Mouse (Mus musculus) duodenum, adult 2 months (tissue): Measurements from ENCODE around the gene Olfr99. TPM values are rescaled to one million over a fixed set of nuclear protein-coding genes. Genes with fewer than 3 reads are reported as not detected.

Experiments
- polyA plus RNA-seq: library from polyadenylated mRNA; depleted of rRNA; stranded (reverse); fragments of >200 nt; gene quantifications from 2 replicates; pipeline ENCODE4 v1.2.3, GENCODE M21; 2012; ENCODE audit warnings: low replicate concordance; rRNA removed

The Olfr99 gene
- not detected in 2 replicates for polyA plus RNA-seq

GRCm38 (mm10) chr17:37283360-37283759 is at the start of gene Olfr99:
Gene Olfr99, minus strand, starts transcription at chr17:37283460.

GRCm38 (mm10) chr17:37316954-37317353 is 33.7 kb upstream of the Olfr99 start, which contains the start of gene Olfr102:
Gene Olfr102, minus strand, starts transcription at chr17:37317054.

DNA sequence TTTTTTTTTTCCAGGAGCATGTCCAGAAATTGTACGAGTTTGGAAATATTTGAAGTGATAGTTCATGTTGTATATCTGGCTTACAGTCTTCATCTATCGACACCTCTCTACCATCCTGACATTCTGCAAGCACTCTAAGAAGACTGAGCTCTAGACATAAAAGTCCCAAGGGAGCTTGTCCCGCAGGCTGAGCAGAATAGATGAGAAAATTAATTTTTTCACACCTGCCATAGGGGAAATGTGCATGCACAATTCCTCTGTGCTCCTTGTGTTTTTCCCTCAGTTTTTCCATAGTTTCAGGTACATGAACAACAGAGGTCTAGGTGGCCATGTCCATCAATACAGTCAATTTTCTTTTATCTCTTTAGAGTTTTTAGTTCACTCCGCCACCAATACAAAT is 21.0 kb upstream of the Olfr99 start, which contains the start of gene Olfr101:
TSS of gene Olfr101 (minus strand) at position 101 of the 400 bp plus-strand sequence.

DNA sequence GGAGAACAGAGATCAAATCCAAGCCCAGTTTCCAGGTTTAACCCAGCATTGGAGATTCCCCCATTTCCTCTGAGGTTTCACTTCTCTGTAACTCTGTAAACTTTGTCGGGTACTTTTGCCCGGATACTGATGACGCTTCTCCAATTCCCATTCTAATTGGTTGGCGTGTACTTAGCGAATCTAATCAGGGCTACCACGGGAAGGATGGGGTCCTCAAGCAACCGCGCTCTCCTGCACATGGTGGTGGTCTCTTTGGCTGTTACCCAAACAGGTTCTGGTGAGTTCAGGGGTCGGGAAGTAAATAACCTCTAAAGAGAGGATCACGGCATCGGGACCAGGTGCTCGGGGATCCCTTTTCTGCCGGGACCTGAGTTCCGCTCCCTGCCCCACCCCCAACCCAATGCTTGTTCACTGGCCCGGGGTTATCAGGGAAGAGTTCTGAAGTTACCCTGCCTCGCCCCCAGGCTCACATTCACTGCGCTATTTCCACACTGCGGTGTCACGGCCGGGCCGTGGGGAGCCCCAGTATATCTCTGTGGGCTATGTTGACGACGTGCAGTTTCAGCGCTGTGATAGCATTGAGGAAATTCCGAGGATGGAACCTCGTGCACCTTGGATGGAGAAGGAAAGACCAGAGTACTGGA is 13.1 kb downstream of the Olfr99 start, which contains the start of gene H2-M3:
TSS of gene H2-M3 (plus strand) at position 163 of the 644 bp plus-strand sequence.

DNA sequence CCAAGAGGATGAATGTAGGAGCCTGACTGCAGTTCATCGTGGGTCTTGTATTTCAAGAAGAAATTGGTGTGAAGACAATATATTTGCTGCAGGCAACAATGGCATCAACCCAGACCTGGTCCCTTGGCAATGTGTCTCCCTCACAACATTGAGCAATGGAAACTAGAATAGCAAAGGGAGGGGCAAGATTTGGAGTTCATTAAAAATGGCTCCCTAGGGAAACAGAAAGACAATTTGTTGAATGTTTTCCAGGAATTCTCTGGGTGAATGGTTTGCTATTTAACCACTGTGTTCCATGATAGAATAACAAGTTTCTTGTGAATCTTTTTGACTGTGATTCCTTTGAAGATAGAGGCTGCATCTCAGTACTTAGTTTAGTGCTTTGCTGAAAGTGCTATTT is 19.6 kb downstream of the Olfr99 start, which contains the start of gene Olfr98:
TSS of gene Olfr98 (minus strand) at position 124 of the 400 bp plus-strand sequence.

GRCm38 (mm10) chr17:37237230-37237629 is 46.0 kb downstream of the Olfr99 start, which contains the start of gene Olfr97:
Gene Olfr97, minus strand, starts transcription at chr17:37237330.

Other genes with a start within 250 kb of the Olfr99 start
- gene Gabbr1, start 237.5 kb downstream of the Olfr99 start, polyA plus RNA-seq, result 5.3 and 11.2 TPM in 2 replicates
- not detected in 2 replicates for gene Olfr90, start 195.0 kb downstream of the Olfr99 start, polyA plus RNA-seq
- not detected in 2 replicates for gene Olfr91, start 185.2 kb downstream of the Olfr99 start, polyA plus RNA-seq
- not detected in 2 replicates for gene Olfr92, start 163.4 kb downstream of the Olfr99 start, polyA plus RNA-seq
- gene Olfr93, start 122.0 kb downstream of the Olfr99 start, polyA plus RNA-seq, result not detected in 2 replicates
- 0.11 TPM in 1 of 2 replicates, not detected in the other for gene Ubd, start 89.6 kb downstream of the Olfr99 start, polyA plus RNA-seq
- gene Olfr94, start 82.5 kb downstream of the Olfr99 start, polyA plus RNA-seq, result not detected in 2 replicates
- not detected in 2 replicates for gene Olfr95, start 70.3 kb downstream of the Olfr99 start, polyA plus RNA-seq
- gene Olfr96, start 63.3 kb downstream of the Olfr99 start, polyA plus RNA-seq, result not detected in 2 replicates
- not detected in 2 replicates for gene Olfr97, start 46.1 kb downstream of the Olfr99 start, polyA plus RNA-seq
- gene Olfr98, start 19.7 kb downstream of the Olfr99 start, polyA plus RNA-seq, result not detected in 2 replicates
- 2.7 and 3.5 TPM in 2 replicates for gene H2-M3, start 13.2 kb downstream of the Olfr99 start, polyA plus RNA-seq
- gene Olfr101, start 20.9 kb upstream of the Olfr99 start, polyA plus RNA-seq, result not detected in 2 replicates
- gene Olfr102, start 33.6 kb upstream of the Olfr99 start, polyA plus RNA-seq, result not detected in 2 replicates
- gene Olfr103, start 56.2 kb upstream of the Olfr99 start, polyA plus RNA-seq, result not detected in 2 replicates
- not detected in 2 replicates for gene Olfr104-ps, start 76.1 kb upstream of the Olfr99 start, polyA plus RNA-seq
- not detected in 2 replicates for gene Olfr105-ps, start 95.6 kb upstream of the Olfr99 start, polyA plus RNA-seq
- not detected in 2 replicates for gene Olfr106-ps, start 106.9 kb upstream of the Olfr99 start, polyA plus RNA-seq
- gene Olfr107, start 115.8 kb upstream of the Olfr99 start, polyA plus RNA-seq, result not detected in 2 replicates
- gene Olfr108, start 162.0 kb upstream of the Olfr99 start, polyA plus RNA-seq, result not detected in 2 replicates
- gene Olfr109, start 175.5 kb upstream of the Olfr99 start, polyA plus RNA-seq, result not detected in 2 replicates
- gene H2-M2, start 200.1 kb upstream of the Olfr99 start, polyA plus RNA-seq, result 0.08 TPM in 1 of 2 replicates, not detected in the other
- not detected in 2 replicates for gene Olfr110, start 209.0 kb upstream of the Olfr99 start, polyA plus RNA-seq
- not detected in 2 replicates for gene Olfr111, start 224.6 kb upstream of the Olfr99 start, polyA plus RNA-seq